Mouse (Mus musculus): Measurements from ENCODE around the gene Krtap5-1. TPM values are rescaled to one million over a fixed set of nuclear protein-coding genes. Genes with fewer than 3 reads are reported as not detected.
"Not testable (repeated sequence)": the region's sequence is repeated elsewhere in the genome, so short reads cannot be mapped to it uniquely, and the experiment has no call there.

Gene Krtap5-1
- not detected in 2 replicates for total RNA-seq (2012; rRNA removed)
- total RNA-seq (2014; rRNA removed) = not detected in 2 replicates
- not detected in 2 replicates for polyA plus RNA-seq (2012; ENCODE audit: insufficient read length, low read depth)

- H3K27ac ChIP-seq (ENCODE audit: insufficient read depth, low read depth); dilution Hi-C loops (cut with MboI; ENCODE audit: extremely low pct_ligation_motif_present, extremely low pct_unique_long_range_greater_than_20kb, low sequenced_read_pairs); H3K4me1 ChIP-seq (ENCODE audit: control insufficient read depth in 1 of 2, insufficient read depth in 2 of 2); H3K4me3 ChIP-seq (replicated peaks in 1 of 3; ENCODE audit: low read depth in 2 of 3, low read length in 2 of 3, poor library complexity in 1 of 3); H3K9ac ChIP-seq (ENCODE audit: insufficient read depth, low read depth); H3K9me3 ChIP-seq (replicated peaks; ENCODE audit: low read length); DNase-seq (ENCODE audit: extremely low read depth); H3K79me2 ChIP-seq (replicated peaks; ENCODE audit: control insufficient read depth, extremely low read depth, insufficient read depth, poor library complexity, severe bottlenecking); H3K4me2 ChIP-seq (ENCODE audit: insufficient read depth, low read depth, poor library complexity, severe bottlenecking); in situ Hi-C loops (cut with MboI; ENCODE audit: low pct_ligation_motif_present, low pct_unique_long_range_greater_than_20kb, low sequenced_read_pairs); H3K36me3 ChIP-seq (replicated peaks in 1 of 2; ENCODE audit: control insufficient read depth in 1 of 2, insufficient read depth in 1 of 2, low read length in 1 of 2): not testable (repeated sequence)
- H3K27me3 ChIP-seq (replicated peaks) = peaks cover 66% of the 10 kb centered on the region
Measured at GRCm38 (mm10) chr7:142297018-142297417, at the start of gene Krtap5-1. TSS of gene Krtap5-1 (minus strand) at chr7:142297118.

GRCm38 (mm10) chr7:142342247-142342640 lies 45.3 kb upstream of the Krtap5-1 start:
- H3K9ac ChIP-seq (ENCODE audit: insufficient read depth, low read depth) = no peak overlapping the region
- H3K4me2 ChIP-seq (ENCODE audit: insufficient read depth, low read depth, poor library complexity, severe bottlenecking) = no peak overlapping the region
- H3K4me1 ChIP-seq (ENCODE audit: control insufficient read depth in 1 of 2, insufficient read depth in 2 of 2) = peaks cover 26 to 49% of the 10 kb centered on the region in 2 experiments
- no peaks in the 10 kb centered on the region for H3K36me3 ChIP-seq (replicated peaks in 1 of 2; ENCODE audit: control insufficient read depth in 1 of 2, insufficient read depth in 1 of 2, low read length in 1 of 2)
- H3K9me3 ChIP-seq (replicated peaks; ENCODE audit: low read length) = no peaks in the 10 kb centered on the region
- TF ChIP-seq CHD2 (IDR thresholded peaks at IDR 0.05; ENCODE audit: low read length) (no peak), SMC3 (IDR thresholded peaks at IDR 0.05; ENCODE audit: low read depth, low read length) (no peak), UBTF (IDR thresholded peaks at IDR 0.05; ENCODE audit: low read depth, low read length) (no peak), RAD21 (IDR thresholded peaks at IDR 0.05; ENCODE audit: low read depth, low read length) (no peak), JUND (conservative IDR thresholded peaks at IDR 0.05; ENCODE audit: low read depth, low read length) (no peak), ZNF384 (IDR thresholded peaks at IDR 0.05; ENCODE audit: low read depth, low read length) (no peak), MYC (IDR thresholded peaks at IDR 0.05; ENCODE audit: low read depth, low read length) (no peak), ELF1 (IDR thresholded peaks at IDR 0.05; ENCODE audit: low read depth, low read length) (no peak), IRF4 (IDR thresholded peaks at IDR 0.05; ENCODE audit: low read depth, low read length) (no peak), E2F4 (IDR thresholded peaks at IDR 0.05; ENCODE audit: insufficient replicate concordance, low read depth, low read length) (no peak), MAX (IDR thresholded peaks at IDR 0.05; ENCODE audit: low read length) (no peak), NELFE (IDR thresholded peaks at IDR 0.05; ENCODE audit: low read depth, low read length) (no peak), GABPA (IDR thresholded peaks at IDR 0.05; ENCODE audit: insufficient replicate concordance, low read depth, low read length) (no peak), KAT2A (IDR thresholded peaks at IDR 0.05; ENCODE audit: insufficient replicate concordance, low read length) (no peak)
- in situ Hi-C loops (cut with MboI; ENCODE audit: low pct_ligation_motif_present, low pct_unique_long_range_greater_than_20kb, low sequenced_read_pairs) = no loop called here
- H3K4me3 ChIP-seq (replicated peaks in 1 of 3; ENCODE audit: low read depth in 2 of 3, low read length in 2 of 3, poor library complexity in 1 of 3) = no peak overlapping the region
- no peak for DNase-seq (ENCODE audit: extremely low read depth)
- H3K27ac ChIP-seq (ENCODE audit: insufficient read depth, low read depth) = no peak overlapping the region
- no peaks in the 10 kb centered on the region for H3K27me3 ChIP-seq (replicated peaks)
- dilution Hi-C loops (cut with MboI; ENCODE audit: extremely low pct_ligation_motif_present, extremely low pct_unique_long_range_greater_than_20kb, low sequenced_read_pairs) = no loop called here
- H3K79me2 ChIP-seq (replicated peaks; ENCODE audit: control insufficient read depth, extremely low read depth, insufficient read depth, poor library complexity, severe bottlenecking) = no peaks in the 10 kb centered on the region

Data from CH12.LX (cell line).